Mouse (Mus musculus) CD4-positive naive resting alpha-beta T cell, adult 76 days (primary cell): ENCODE data around the gene Nup188. TPM values are rescaled to one million over a fixed set of nuclear protein-coding genes. Genes with fewer than 3 reads are reported as not detected.

ENCODE experiments used
- total RNA-seq: library from RNA; stranded (reverse); gene quantifications from one replicate; pipeline ENCODE4 v1.2.4, GENCODE M21; 2023

Gene Nup188
- 48.7 TPM for total RNA-seq

DNA sequence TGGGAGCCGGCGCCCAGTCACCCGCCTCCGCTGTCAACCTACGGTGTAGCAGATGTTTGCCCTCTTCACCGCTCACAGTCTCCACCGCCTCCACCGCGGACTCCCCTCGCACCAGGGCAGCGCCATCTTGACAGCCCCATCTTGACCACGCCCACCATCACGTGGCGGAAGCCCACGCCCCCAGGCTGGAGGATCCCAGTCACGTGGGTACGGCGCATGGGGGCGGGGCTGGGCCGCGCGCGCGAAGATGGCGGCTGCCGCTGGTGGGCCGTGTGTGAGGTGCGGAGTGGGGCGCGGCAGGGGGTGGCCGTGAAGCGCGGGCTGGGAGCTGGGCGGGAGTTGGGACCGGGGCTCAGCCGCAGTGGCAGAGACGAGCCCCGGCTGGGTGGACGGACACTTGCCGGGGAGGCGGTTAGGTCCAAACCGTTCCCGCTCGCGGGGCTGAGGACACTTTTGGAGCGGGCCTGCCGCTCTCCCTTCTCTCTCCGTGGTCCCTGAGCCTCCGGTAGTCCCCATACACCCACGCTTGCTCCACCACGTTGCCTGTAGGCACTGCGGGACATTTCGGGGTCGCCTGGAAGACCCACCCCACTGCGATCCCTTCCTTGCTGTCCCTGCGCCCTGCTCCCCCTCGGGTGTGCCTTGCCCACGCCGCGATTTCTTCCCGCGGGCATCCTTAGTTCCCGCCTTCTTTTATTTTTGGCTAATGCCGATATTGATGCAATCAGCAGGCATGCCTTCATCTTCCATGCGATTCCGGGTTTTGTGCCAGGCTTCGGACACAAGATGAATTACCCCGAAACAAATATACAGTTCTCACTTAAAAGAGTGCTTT is at the start of gene Nup188, which contains the start of gene Dolk:
Gene Nup188 (plus strand): TSS at position 206 of the 835 bp plus-strand sequence.
Gene Dolk (minus strand): TSS at position 143 of the 835 bp plus-strand sequence.

DNA sequence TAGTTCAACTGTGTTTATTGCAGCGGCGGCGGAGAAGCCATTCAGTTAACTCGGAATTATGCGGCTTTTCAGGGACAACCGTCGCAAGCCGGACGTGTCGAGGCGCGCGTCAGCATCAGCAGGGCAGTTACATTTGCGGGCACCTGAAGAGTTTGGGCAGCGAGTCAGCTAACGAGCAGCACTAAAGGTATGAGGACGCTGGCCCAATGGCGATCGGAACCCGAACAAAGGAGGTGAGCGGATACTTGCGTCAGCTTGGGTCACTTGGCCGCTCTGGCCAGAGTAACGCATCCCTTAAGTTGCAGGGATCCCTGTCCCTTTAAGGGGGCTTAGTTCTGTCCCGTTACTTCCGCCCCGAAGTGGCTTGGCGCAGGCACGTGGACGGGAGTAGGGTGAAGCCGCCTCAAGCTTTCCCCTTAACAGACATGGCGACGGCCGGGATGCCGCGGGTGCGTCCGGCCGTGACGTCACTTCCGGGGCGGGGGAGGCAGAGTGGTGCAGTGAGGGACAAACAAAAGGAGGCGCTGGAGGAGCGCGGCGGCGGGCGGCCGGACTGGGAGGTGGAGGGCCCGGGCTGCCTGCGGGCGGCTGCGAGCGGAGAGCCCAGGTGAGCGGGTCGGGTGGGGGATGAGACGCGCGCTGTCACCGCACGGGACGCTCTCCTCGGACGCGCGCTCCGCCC is 48.9 kb upstream of the Nup188 start, which contains the start of gene Lrrc8a:
Gene Lrrc8a (plus strand): TSS at position 517 of the 682 bp plus-strand sequence.

DNA sequence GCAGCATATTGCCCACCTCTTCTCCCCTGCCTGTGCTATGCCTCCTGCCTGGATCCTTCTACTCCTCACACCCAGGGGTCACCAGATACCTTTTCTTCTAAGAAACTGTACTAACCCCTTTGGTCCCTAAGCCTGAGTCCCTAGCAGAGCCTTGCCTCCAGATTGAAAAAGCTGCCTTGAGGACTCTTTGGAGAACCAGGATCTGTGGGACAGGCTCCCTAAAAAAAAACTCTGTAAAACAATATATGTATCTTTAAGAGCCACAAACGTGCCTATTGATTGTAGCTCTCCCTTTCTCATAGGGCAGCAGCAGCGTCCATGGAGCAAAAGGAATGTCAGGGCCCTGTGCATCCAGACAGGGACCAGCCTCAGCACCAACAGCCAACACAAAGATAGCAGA is 45.9 kb upstream of the Nup188 start, which contains the start of gene Gm28035:
Gene Gm28035 (plus strand): TSS at position 301 of the 400 bp plus-strand sequence.

DNA sequence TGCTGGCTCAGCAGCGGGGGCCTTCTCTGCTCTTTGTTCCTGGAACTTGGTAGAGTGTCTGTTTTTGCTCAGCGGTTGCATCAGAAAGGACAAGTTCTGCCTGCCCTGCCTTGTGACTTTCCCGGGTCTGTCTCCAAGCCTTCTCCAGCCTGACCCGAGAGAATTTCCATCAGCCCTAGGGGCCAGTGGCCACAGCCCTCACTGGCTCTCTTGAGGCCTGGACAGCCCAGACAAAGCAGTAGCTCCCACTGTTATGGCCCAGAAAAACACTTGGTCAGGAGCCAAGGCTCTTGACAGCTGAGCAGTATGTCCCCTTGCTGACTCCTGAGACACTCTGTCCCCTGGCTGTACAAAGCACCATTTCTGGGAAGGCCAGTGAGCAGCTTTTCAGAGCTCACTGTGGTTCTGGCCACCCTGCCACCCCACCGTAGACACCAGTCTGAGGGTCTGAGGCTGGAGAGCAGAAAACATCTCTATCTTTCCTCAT is 20.4 kb upstream of the Nup188 start, which contains the start of gene Phyhd1:
Gene Phyhd1 (plus strand): TSS at position 437 of the 487 bp plus-strand sequence.

DNA sequence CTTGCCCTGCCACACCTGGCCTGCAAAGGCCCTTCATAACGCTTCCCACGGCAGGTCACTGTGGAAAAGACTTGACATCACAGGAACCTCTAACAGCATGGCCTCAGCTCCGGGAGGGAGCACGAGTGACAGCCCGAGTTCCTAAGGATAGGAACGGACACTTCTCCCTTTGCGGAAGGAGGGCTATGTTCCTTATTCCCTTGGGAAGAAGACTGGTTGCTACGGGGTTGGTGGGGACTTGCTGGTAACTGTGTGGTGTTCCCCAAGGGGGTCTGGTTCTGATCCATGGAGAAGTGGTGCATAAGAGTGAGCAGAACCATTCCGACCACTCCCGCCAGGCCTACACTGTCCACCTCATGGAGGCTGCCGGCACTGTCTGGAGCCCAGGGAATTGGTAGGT is 5.5 kb upstream of the Nup188 start, which contains the start of gene Gm28038:
Gene Gm28038 (plus strand): TSS at position 301 of the 400 bp plus-strand sequence.

DNA sequence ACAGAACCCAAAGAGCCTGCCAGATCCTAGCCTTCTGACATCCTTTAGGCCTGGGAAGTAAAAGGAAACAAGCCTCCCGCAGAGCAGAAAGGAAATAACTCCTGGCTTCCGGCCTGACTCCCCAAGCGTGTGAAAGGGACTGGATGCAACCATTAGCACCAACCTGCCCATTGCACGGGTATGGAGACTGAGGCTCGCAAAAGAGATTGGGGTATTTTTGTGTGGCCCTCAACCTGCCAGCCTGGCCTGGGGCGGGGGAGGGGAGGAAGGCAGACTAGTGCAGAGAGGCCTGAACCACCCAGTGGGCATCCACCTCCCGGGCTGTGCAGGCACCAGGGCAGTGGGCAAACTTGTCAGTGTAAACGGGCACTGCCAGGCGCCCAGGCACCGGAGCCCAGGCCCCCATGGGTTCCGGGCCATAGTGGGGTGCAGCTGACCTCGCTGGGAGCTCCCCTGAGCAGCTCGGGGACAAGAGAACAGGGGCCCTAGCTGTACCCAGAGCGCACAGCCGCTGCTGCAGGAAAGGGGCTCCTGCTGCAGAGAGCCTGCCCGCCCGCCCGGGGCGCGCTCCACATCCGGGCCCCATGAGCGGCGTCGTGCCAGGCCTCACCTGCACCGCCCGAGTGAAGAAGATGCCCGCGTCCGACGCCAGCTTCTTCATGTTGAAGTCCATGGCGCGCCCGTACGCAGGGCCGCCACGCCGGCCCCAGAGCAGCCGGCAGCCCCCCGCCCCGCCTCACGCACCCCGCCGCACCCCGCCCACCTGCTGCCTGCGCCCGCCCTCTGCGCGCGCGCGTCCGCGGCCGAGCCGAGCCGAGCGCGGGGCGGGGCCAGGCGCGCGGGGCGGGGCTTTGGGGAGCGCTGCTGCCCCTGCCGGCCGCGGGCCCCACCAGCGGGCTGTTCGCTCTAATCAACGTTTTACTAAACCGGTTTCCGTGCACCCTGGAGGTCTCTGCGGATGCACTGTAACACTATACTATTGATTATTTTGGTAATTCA is 72.6 kb downstream of the Nup188 start, which contains the start of gene Sh3glb2:
Gene Sh3glb2 (minus strand): TSS at position 805 of the 999 bp plus-strand sequence.

DNA sequence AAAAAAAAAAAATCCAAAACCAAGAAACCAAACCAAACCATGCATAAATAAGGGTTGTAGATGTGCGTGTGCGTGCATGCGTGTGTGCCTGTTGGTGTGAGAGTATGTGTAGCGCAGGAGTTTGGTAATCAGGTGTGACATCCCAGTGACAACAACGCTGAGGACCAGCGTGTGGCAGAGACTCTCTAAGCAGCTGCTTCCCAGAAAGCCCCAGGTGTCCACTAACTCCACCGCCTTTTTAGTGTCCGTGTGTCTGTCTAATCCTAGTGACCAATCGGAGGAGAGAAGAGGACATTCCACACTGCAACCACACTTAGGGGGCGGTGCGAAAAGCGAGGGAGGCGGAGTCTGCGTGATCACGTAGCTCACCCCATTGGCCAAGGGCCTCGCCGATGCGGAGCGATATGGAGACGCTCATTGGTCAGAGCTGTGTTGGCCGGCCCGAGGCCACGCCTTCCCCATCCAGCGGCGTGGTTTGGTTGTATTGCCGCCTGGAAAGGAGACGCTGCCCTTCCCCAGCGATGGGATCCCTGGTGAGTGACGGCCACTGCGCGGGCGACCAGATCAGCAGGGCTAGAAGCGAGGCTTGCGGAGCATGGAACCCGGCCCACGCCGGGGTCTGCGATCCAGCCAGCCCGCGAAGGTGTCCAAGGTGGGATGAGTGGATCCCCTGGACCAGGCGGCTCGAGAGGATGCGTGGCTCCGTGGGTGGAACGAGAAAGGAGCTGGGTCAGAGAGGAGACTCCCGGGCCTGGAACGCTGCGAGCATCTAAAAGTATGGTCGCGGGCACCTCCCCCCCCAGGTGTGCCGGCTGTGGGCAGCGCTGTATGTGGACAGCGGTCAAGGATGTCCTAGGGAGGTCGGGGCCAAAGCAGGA is 77.8 kb downstream of the Nup188 start, which contains the start of gene Miga2:
Gene Miga2 (plus strand): TSS at position 461 of the 878 bp plus-strand sequence.

DNA sequence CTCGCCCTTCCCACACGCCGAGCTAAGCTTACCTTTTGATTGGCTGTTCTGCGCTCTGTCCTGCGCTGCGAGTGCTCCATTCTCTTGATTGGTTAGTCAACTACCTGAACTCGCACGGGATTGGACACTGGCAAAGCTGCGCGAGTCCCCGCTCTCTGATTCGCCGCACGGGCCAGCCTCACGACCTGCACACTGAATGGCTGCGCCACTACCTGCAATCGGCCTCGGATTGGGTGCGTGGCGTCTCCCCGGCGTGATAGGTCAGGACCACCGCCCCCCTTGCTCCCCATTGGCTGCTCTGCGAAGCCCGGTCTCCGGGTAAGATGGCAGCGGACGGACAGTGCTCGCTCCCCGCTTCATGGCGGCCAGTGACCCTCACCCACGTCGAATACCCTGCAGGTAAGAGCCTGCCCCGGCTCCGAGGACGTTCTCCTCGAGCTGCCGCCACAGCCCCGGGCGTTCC is 105.9 kb downstream of the Nup188 start, which contains the start of gene Dolpp1:
Gene Dolpp1 (plus strand): TSS at position 141 of the 463 bp plus-strand sequence.

Other genes with a start within 250 kb of the Nup188 start
- 0.73 TPM for gene Wdr34, start 237.5 kb upstream of the Nup188 start, total RNA-seq
- gene Set, start 229.0 kb upstream of the Nup188 start, total RNA-seq = 207 TPM
- 0.67 TPM for gene Pkn3, start 208.7 kb upstream of the Nup188 start, total RNA-seq
- 10.0 TPM for gene Zdhhc12, start 192.7 kb upstream of the Nup188 start, total RNA-seq
- gene Zer1, start 161.8 kb upstream of the Nup188 start, total RNA-seq = 81.2 TPM
- 30.3 TPM for gene Tbc1d13, start 152.7 kb upstream of the Nup188 start, total RNA-seq
- 13.2 TPM for gene Endog, start 114.9 kb upstream of the Nup188 start, total RNA-seq
- 19.0 TPM for gene Spout1, start 107.9 kb upstream of the Nup188 start, total RNA-seq
- 12.2 TPM for gene Kyat1, start 80.5 kb upstream of the Nup188 start, total RNA-seq
- gene Lrrc8a, start 48.7 kb upstream of the Nup188 start, total RNA-seq = 64.4 TPM
- gene Gm28035, start 45.8 kb upstream of the Nup188 start, total RNA-seq = 6.5 TPM
- gene Phyhd1, start 20.2 kb upstream of the Nup188 start, total RNA-seq = 11.6 TPM
- gene Gm28038, start 5.4 kb upstream of the Nup188 start, total RNA-seq = not detected
- gene Dolk, start 63 bp upstream of the Nup188 start, total RNA-seq = 9.9 TPM
- 78.6 TPM for gene Sh3glb2, start 72.9 kb downstream of the Nup188 start, total RNA-seq
- gene Miga2, start 77.8 kb downstream of the Nup188 start, total RNA-seq = 10.7 TPM
- 19.8 TPM for gene Dolpp1, start 105.9 kb downstream of the Nup188 start, total RNA-seq
- 8.3 TPM for gene Crat, start 129.4 kb downstream of the Nup188 start, total RNA-seq
- gene Ptpa, start 129.6 kb downstream of the Nup188 start, total RNA-seq = 79.2 TPM
- gene Ier5l, start 187.8 kb downstream of the Nup188 start, total RNA-seq = 0.82 TPM